Mouse (Mus musculus) liver, embryonic 16.5 days (tissue): Measurements from ENCODE around the gene Prpf38b. TPM values are rescaled to one million over a fixed set of nuclear protein-coding genes. Genes with fewer than 3 reads are reported as not detected.
"Not testable (repeated sequence)": the region's sequence is repeated elsewhere in the genome, so short reads cannot be mapped to it uniquely, and the experiment has no call there.

ENCODE experiments used
- ATAC-seq: fragments of 200-750 bp; cut with Nextera tagmentation; 2 replicates; pipeline ENCODE4 v1.8.0; 2017; ENCODE audit warnings: low read depth, mild to moderate bottlenecking, moderate number of reproducible peaks, moderate library complexity
- H3K27ac ChIP-seq: fragments of 300-500 bp; sonication (generic); 2 replicates; pipeline ENCODE4 v1.5.1; 2014; ENCODE audit warnings: mild to moderate bottlenecking, low read length
- H3K27me3 ChIP-seq: fragments of 300-500 bp; sonication (generic); 2 replicates; pipeline ENCODE4 v1.6.1; 2014; ENCODE audit warnings: low read depth, low read length, mixed read lengths; ENCODE audit not compliant: control insufficient read depth, insufficient read depth
- H3K36me3 ChIP-seq: fragments of 300-500 bp; sonication (generic); 2 replicates; pipeline ENCODE4 v1.6.1; 2014; ENCODE audit warnings: mild to moderate bottlenecking; ENCODE audit not compliant: control insufficient read depth, insufficient read depth
- H3K4me1 ChIP-seq: fragments of 300-500 bp; sonication (generic); 2 replicates; pipeline ENCODE4 v1.6.1; 2014; ENCODE audit warnings: low read depth, low read length, mixed read lengths; ENCODE audit not compliant: control insufficient read depth
- H3K4me2 ChIP-seq: fragments of 300-500 bp; sonication (generic); 2 replicates; pipeline ENCODE4 v1.6.1; 2014; ENCODE audit warnings: low read depth, low read length, mixed read lengths
- H3K4me3 ChIP-seq: fragments of 300-500 bp; sonication (generic); 2 replicates; pipeline ENCODE4 v1.5.1; 2014; ENCODE audit warnings: low read depth, mild to moderate bottlenecking, low read length
- H3K9ac ChIP-seq: fragments of 300-500 bp; sonication (generic); 2 replicates; pipeline ENCODE4 v1.6.1; 2014; ENCODE audit warnings: low read depth, low read length
- H3K9me3 ChIP-seq: fragments of 300-500 bp; sonication (generic); replicated peaks from 2 replicates; pipeline ENCODE4 v1.6.1; 2016; ENCODE audit warnings: low read length; ENCODE audit not compliant: control insufficient read depth
- WGBS: fragments of 180-500 bp; shearing (Covaris S2); extraction: QIAGEN DNeasy Blood & Tissue Kit; methylation state at CpG from one replicate; pipeline ENCODE4 v1.1.7; 2014; ENCODE audit not compliant: insufficient replicate concordance; 5-methylcytosine and 5-hydroxymethylcytosine counted together
- polyA plus RNA-seq: library from polyadenylated mRNA; unstranded; fragments of >200 nt; fragmentation: Nextera tagmentation; extraction: Ambion mirVana; gene quantifications from 2 replicates; pipeline ENCODE4 v1.2.1, GENCODE M21; 2015

Gene Prpf38b
- polyA plus RNA-seq, 1 experiment from 2014 or later, result 24.5 TPM

GRCm38 (mm10) chr3:108879836-108880435, 31.6 kb downstream of the Prpf38b start:
- Histone ChIP-seq H3K9ac (no peak overlapping the region), H3K4me1 (peaks cover 3% of the 10 kb centered on the region; the same call in 1 of the 2 replicates), H3K27ac (no peak overlapping the region), H3K27me3 (no peaks in the 10 kb centered on the region), H3K9me3 (no peaks in the 10 kb centered on the region), H3K4me2 (no peak overlapping the region), H3K36me3 (no peaks in the 10 kb centered on the region), H3K4me3 (no peak overlapping the region)
- ATAC-seq, result no peak
- WGBS, result 28% methylated on average over 5 of the region's 5 CpGs

GRCm38 (mm10) chr3:108879129-108879528, 32.4 kb downstream of the Prpf38b start:
- H3K4me3 ChIP-seq, result no peak overlapping the region
- H3K27ac ChIP-seq, result no peak overlapping the region
- no peaks in the 10 kb centered on the region for H3K4me1 ChIP-seq
- H3K4me2 ChIP-seq, result no peak overlapping the region
- no peaks in the 10 kb centered on the region for H3K27me3 ChIP-seq
- 79% methylated on average over 2 of the region's 2 CpGs for WGBS
- no peak for ATAC-seq
- no peaks in the 10 kb centered on the region for H3K36me3 ChIP-seq
- no peaks in the 10 kb centered on the region for H3K9me3 ChIP-seq
- H3K9ac ChIP-seq, result no peak overlapping the region

GRCm38 (mm10) chr3:108870631-108871030, 40.9 kb downstream of the Prpf38b start:
- H3K9ac ChIP-seq, result no peak overlapping the region
- no peaks in the 10 kb centered on the region for H3K27me3 ChIP-seq
- H3K4me2 ChIP-seq, result no peak overlapping the region
- no peaks in the 10 kb centered on the region for H3K9me3 ChIP-seq
- no peak overlapping the region for H3K4me3 ChIP-seq
- no peaks in the 10 kb centered on the region for H3K4me1 ChIP-seq
- H3K27ac ChIP-seq, result no peak overlapping the region
- no peaks in the 10 kb centered on the region for H3K36me3 ChIP-seq
- 69% methylated on average over 6 of the region's 6 CpGs for WGBS
- no peak for ATAC-seq

- Histone ChIP-seq H3K9ac (no peak overlapping the region), H3K4me2 (no peak overlapping the region), H3K27ac (no peak overlapping the region), H3K9me3 (no peaks in the 10 kb centered on the region), H3K27me3 (no peaks in the 10 kb centered on the region), H3K4me3 (no peak overlapping the region), H3K36me3 (no peaks in the 10 kb centered on the region), H3K4me1 (no peaks in the 10 kb centered on the region)
- no peak for ATAC-seq
- 68% methylated on average over 3 of the region's 3 CpGs for WGBS
These were observed 44.1 kb downstream of the Prpf38b start for GRCm38 (mm10) chr3:108867449-108867848.

GRCm38 (mm10) chr3:108865676-108866075, 45.9 kb downstream of the Prpf38b start:
- Histone ChIP-seq H3K9ac (no peak overlapping the region), H3K27me3 (no peaks in the 10 kb centered on the region), H3K36me3 (no peaks in the 10 kb centered on the region), H3K4me3 (no peak overlapping the region), H3K27ac (no peak overlapping the region), H3K9me3 (no peaks in the 10 kb centered on the region), H3K4me2 (no peak overlapping the region), H3K4me1 (no peaks in the 10 kb centered on the region)
- WGBS, result 68% methylated on average over 3 of the region's 3 CpGs
- ATAC-seq, result no peak

GRCm38 (mm10) chr3:108865129-108865528, 46.4 kb downstream of the Prpf38b start:
- no peak overlapping the region for H3K4me2 ChIP-seq
- no peaks in the 10 kb centered on the region for H3K9me3 ChIP-seq
- 27% methylated on average over 3 of the region's 3 CpGs for WGBS
- H3K4me3 ChIP-seq, result no peak overlapping the region
- no peaks in the 10 kb centered on the region for H3K27me3 ChIP-seq
- H3K4me1 ChIP-seq, result no peaks in the 10 kb centered on the region
- H3K36me3 ChIP-seq, result no peaks in the 10 kb centered on the region
- H3K27ac ChIP-seq, result no peak overlapping the region
- no peak overlapping the region for H3K9ac ChIP-seq
- ATAC-seq, result no peak

GRCm38 (mm10) chr3:108863091-108863490, 48.4 kb downstream of the Prpf38b start:
- Histone ChIP-seq H3K4me2 (no peak overlapping the region), H3K9me3 (no peaks in the 10 kb centered on the region), H3K27me3 (no peaks in the 10 kb centered on the region), H3K36me3 (no peaks in the 10 kb centered on the region), H3K4me1 (no peaks in the 10 kb centered on the region), H3K4me3 (no peak overlapping the region), H3K9ac (no peak overlapping the region), H3K27ac (no peak overlapping the region)
- WGBS, result 73% methylated on average over 10 of the region's 10 CpGs
- ATAC-seq, result no peak

GRCm38 (mm10) chr3:108862282-108862681, 49.2 kb downstream of the Prpf38b start:
- not testable (repeated sequence) for H3K4me1 ChIP-seq, ATAC-seq, H3K36me3 ChIP-seq, H3K9ac ChIP-seq, H3K27me3 ChIP-seq, H3K4me3 ChIP-seq, H3K9me3 ChIP-seq, H3K4me2 ChIP-seq, H3K27ac ChIP-seq
- 72% methylated on average over 4 of the region's 4 CpGs for WGBS

- Histone ChIP-seq H3K4me3 (no peak overlapping the region), H3K4me2 (no peak overlapping the region), H3K9me3 (no peaks in the 10 kb centered on the region), H3K27me3 (no peaks in the 10 kb centered on the region), H3K9ac (no peak overlapping the region), H3K36me3 (no peaks in the 10 kb centered on the region), H3K4me1 (no peaks in the 10 kb centered on the region), H3K27ac (no peak overlapping the region)
- 46% methylated on average over 2 of the region's 2 CpGs for WGBS
- ATAC-seq, result no peak
These were observed 50.7 kb downstream of the Prpf38b start for GRCm38 (mm10) chr3:108860786-108861185.
